Mouse (Mus musculus) megakaryocyte, embryonic 14.5 days (primary cell): ENCODE measurements around the gene Abtb2. TPM values are rescaled to one million over a fixed set of nuclear protein-coding genes. Genes with fewer than 3 reads are reported as not detected.

Experiments used
- H3K27me3 ChIP-seq: replicated peaks from 2 replicates; pipeline ENCODE3; 2012; ENCODE audit warnings: inconsistent platforms
- H3K36me3 ChIP-seq: replicated peaks from 2 replicates; pipeline ENCODE3; 2012; ENCODE audit warnings: low read length, inconsistent platforms, mixed read lengths
- H3K4me1 ChIP-seq: 2 replicates; pipeline ENCODE4 v1.6.1; 2012; ENCODE audit warnings: inconsistent platforms
- H3K4me3 ChIP-seq: replicated peaks from 2 replicates; pipeline ENCODE3; 2012; ENCODE audit warnings: moderate library complexity, mild to moderate bottlenecking, inconsistent platforms
- H3K9me3 ChIP-seq: 2 replicates; pipeline ENCODE4 v1.6.1; 2012; ENCODE audit warnings: inconsistent platforms
- FLI1 ChIP-seq: IDR thresholded peaks from 2 replicates; pipeline ENCODE4 v1.6.1; 2012; ENCODE audit warnings: low read length, inconsistent platforms, mixed read lengths
- GATA1 ChIP-seq: IDR thresholded peaks from 3 replicates; pipeline ENCODE4 v1.6.1; 2012; ENCODE audit warnings: mixed read lengths, low read length, inconsistent platforms, borderline replicate concordance
- polyA plus RNA-seq: library from polyadenylated mRNA; stranded (reverse); fragments of >175 nt; gene quantifications from 2 replicates; pipeline ENCODE4 v1.2.3, GENCODE M21; 2012; ENCODE audit warnings: low replicate concordance; ENCODE audit not compliant: insufficient read depth

Abtb2 gene
- polyA plus RNA-seq, 1 experiment: 0.50 TPM

GRCm38 (mm10) chr2:103584093-103584492, 18.0 kb downstream of the Abtb2 start:
- Histone ChIP-seq H3K36me3 (no peaks in the 10 kb centered on the region), H3K4me3 (no peak overlapping the region), H3K4me1 (peaks cover 14% of the 10 kb centered on the region), H3K27me3 (peaks cover 66% of the 10 kb centered on the region), H3K9me3 (no peaks in the 10 kb centered on the region)
- no peak for TF ChIP-seq GATA1
- TF ChIP-seq FLI1: no peak

GRCm38 (mm10) chr2:103586423-103586822, 20.3 kb downstream of the Abtb2 start:
- TF ChIP-seq GATA1 (no peak), FLI1 (no peak)
- Histone ChIP-seq H3K9me3 (no peaks in the 10 kb centered on the region), H3K4me3 (no peak overlapping the region), H3K27me3 (peaks cover 66% of the 10 kb centered on the region), H3K4me1 (peaks cover 14% of the 10 kb centered on the region), H3K36me3 (no peaks in the 10 kb centered on the region)

GRCm38 (mm10) chr2:103588776-103589175, 22.7 kb downstream of the Abtb2 start:
- Histone ChIP-seq H3K4me3 (no peak overlapping the region), H3K36me3 (no peaks in the 10 kb centered on the region), H3K27me3 (peaks cover 62% of the 10 kb centered on the region), H3K9me3 (no peaks in the 10 kb centered on the region), H3K4me1 (peaks cover 8% of the 10 kb centered on the region; the same call in 1 of the 2 replicates)
- TF ChIP-seq FLI1 (no peak), GATA1 (no peak)

- Histone ChIP-seq H3K4me1 (0 out of 2 replicates have a peak, but pooled peaks cover 3% of the 10 kb centered on the region), H3K9me3 (no peaks in the 10 kb centered on the region), H3K36me3 (no peaks in the 10 kb centered on the region), H3K4me3 (no peak overlapping the region), H3K27me3 (peaks cover 60% of the 10 kb centered on the region)
- TF ChIP-seq GATA1 (no peak), FLI1 (no peak)
Observed at GRCm38 (mm10) chr2:103589400-103589799, 23.3 kb downstream of the Abtb2 start.

GRCm38 (mm10) chr2:103590645-103591044, 24.5 kb downstream of the Abtb2 start:
- TF ChIP-seq GATA1 (no peak), FLI1 (no peak)
- H3K36me3 ChIP-seq: no peaks in the 10 kb centered on the region
- 0 out of 2 replicates have a peak, but pooled peaks cover 3% of the 10 kb centered on the region for H3K4me1 ChIP-seq
- no peak overlapping the region for H3K4me3 ChIP-seq
- H3K27me3 ChIP-seq: peaks cover 63% of the 10 kb centered on the region
- no peaks in the 10 kb centered on the region for H3K9me3 ChIP-seq

- 0 out of 2 replicates have a peak, but pooled peaks cover 3% of the 10 kb centered on the region for H3K4me1 ChIP-seq
- H3K27me3 ChIP-seq: peaks cover 67% of the 10 kb centered on the region
- no peaks in the 10 kb centered on the region for H3K36me3 ChIP-seq
- H3K4me3 ChIP-seq: no peak overlapping the region
- no peaks in the 10 kb centered on the region for H3K9me3 ChIP-seq
- TF ChIP-seq FLI1 (no peak), GATA1 (no peak)
Observed at GRCm38 (mm10) chr2:103591742-103592590, 25.9 kb downstream of the Abtb2 start.

- Histone ChIP-seq H3K9me3 (no peaks in the 10 kb centered on the region), H3K4me1 (0 out of 2 replicates have a peak, but pooled peaks cover 7% of the 10 kb centered on the region), H3K27me3 (peaks cover 68% of the 10 kb centered on the region), H3K36me3 (no peaks in the 10 kb centered on the region), H3K4me3 (no peak overlapping the region)
- TF ChIP-seq FLI1: no peak
- no peak for TF ChIP-seq GATA1
Observed at GRCm38 (mm10) chr2:103592591-103592929, 26.4 kb downstream of the Abtb2 start.

- Histone ChIP-seq H3K36me3 (no peaks in the 10 kb centered on the region), H3K27me3 (peaks cover 65% of the 10 kb centered on the region), H3K9me3 (no peaks in the 10 kb centered on the region), H3K4me1 (0 out of 2 replicates have a peak, but pooled peaks cover 7% of the 10 kb centered on the region), H3K4me3 (no peak overlapping the region)
- no peak for TF ChIP-seq GATA1
- TF ChIP-seq FLI1: no peak
Observed at GRCm38 (mm10) chr2:103594592-103595011, 28.5 kb downstream of the Abtb2 start.

- Histone ChIP-seq H3K4me1 (0 out of 2 replicates have a peak, but pooled peaks cover 7% of the 10 kb centered on the region), H3K9me3 (no peaks in the 10 kb centered on the region), H3K4me3 (no peak overlapping the region), H3K27me3 (peaks cover 65% of the 10 kb centered on the region), H3K36me3 (no peaks in the 10 kb centered on the region)
- no peak for TF ChIP-seq GATA1
- no peak for TF ChIP-seq FLI1
Observed at GRCm38 (mm10) chr2:103595028-103595651, 29.0 kb downstream of the Abtb2 start.

GRCm38 (mm10) chr2:103599296-103599695, 33.2 kb downstream of the Abtb2 start:
- no peak for TF ChIP-seq GATA1
- no peak for TF ChIP-seq FLI1
- Histone ChIP-seq H3K27me3 (peaks cover 67% of the 10 kb centered on the region), H3K4me1 (0 out of 2 replicates have a peak, but pooled peaks cover 7% of the 10 kb centered on the region), H3K4me3 (no peak overlapping the region), H3K9me3 (no peaks in the 10 kb centered on the region), H3K36me3 (no peaks in the 10 kb centered on the region)
